In the genomic region with DNA sequence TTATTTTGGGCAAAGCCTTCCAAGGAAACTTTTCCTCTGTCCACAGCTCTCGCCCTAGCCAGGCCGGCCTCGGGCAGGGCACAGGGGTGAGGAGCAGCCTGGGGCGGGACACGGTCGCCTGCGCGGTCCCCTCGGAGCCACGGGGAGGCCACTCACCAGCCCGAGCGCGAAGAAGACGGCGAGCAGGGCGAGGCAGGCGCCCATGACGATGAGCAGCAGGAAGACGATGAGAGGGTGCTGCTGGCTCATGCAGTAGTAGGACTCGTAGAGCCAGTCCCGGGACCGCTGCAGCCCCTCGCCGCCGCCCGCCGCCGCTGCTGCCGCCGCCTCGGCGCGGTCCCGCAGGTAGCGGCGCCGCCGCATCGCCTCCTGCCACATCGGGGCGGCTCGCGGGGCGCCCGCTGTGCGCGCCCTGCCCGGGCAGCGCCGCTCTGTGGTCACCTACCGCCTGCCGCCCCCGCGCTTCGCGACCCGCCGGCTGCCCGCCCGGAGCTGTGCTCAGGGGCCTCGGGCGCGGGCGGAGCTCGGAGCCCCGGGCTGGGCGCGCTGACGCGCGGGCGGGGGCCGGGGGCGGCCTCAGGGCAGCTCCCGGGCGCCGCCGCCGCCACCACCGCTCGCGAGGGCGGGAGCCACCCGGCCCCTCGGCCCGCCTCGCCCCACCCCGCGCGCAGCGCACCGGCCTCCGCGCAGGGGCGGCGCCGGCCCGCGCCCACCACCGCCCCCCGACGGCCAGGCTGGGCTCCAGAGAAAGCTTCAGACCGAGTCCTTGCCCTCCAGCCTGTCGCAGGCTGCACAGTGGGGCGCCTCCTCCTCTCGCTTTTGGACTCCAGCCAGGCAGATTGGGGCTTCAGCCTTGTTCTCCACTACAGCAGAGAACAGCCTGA, we compare ENCODE assay signal across 10 mouse cellular contexts. TPM values are rescaled to one million over a fixed set of nuclear protein-coding genes. Genes with fewer than 3 reads are reported as not detected.
DNase-seq lines count a peak whose midpoint lies in the region; ATAC-seq and TF ChIP-seq lines count a peak whose summit lies in the region.
"Had no signal": no experiment of that assay in that cellular context is flagged by ENCODE, and none has a peak within 500 bp of the region (broad histone marks: within the 10 kb centered on the region; RNA-seq: fewer than 3 reads in every experiment).

Gene Adcy2 (minus strand): TSS at position 624 of the 884 bp plus-strand sequence.

- TF ChIP-seq POLR2A in heart, adult 2 months (IDR thresholded peaks at IDR 0.05; ENCODE audit: insufficient read depth, low read depth, low read length), result no peak

- no peak for TF ChIP-seq CTCF in heart, adult 2 months (IDR thresholded peaks at IDR 0.05)

- H3K79me2 ChIP-seq in heart, adult 2 months (replicated peaks; ENCODE audit: control insufficient read depth, insufficient read depth, low read length), result no peaks in the 10 kb centered on the region

- intact Hi-C loops in heart, adult 2 months (cut with DNase I), result no loop called here

- 4% methylated on average over 92 of the region's 106 CpGs for WGBS in heart, adult 2 months
- WGBS in liver, embryonic 16.5 days (ENCODE audit: insufficient replicate concordance), result under 1% methylated on average over 74 of the region's 106 CpGs

- no peaks in the 10 kb centered on the region for H3K36me3 ChIP-seq in heart, adult 2 months (ENCODE audit: control insufficient read depth, insufficient read depth, low read length)
- no peaks in the 10 kb centered on the region for H3K36me3 ChIP-seq in liver, embryonic 16.5 days (ENCODE audit: control insufficient read depth, insufficient read depth)

- no peak for TF ChIP-seq EP300 in heart, adult 2 months (IDR thresholded peaks at IDR 0.05; ENCODE audit: insufficient read depth, low read depth, low read length)

- H3K4me1 ChIP-seq in heart, adult 2 months (ENCODE audit: control insufficient read depth, insufficient read depth, low read length), result no peaks in the 10 kb centered on the region
- H3K4me1 ChIP-seq in liver, embryonic 16.5 days (ENCODE audit: control insufficient read depth, low read depth, low read length), result no peaks in the 10 kb centered on the region

- no peak within 1 kb of the TSS for H3K27ac ChIP-seq in heart, adult 2 months
- no peak within 1 kb of the TSS for H3K27ac ChIP-seq in liver, embryonic 16.5 days (ENCODE audit: low read length)
- H3K27ac ChIP-seq: macrophage had no signal

- no peaks in the 10 kb centered on the region for H3K9me3 ChIP-seq in liver, embryonic 16.5 days (replicated peaks; ENCODE audit: control insufficient read depth, low read length)

- peak; percentile 31 to 44 for DNase-seq in heart, adult 2 months
- DNase-seq in heart, adult 8-10 months (ENCODE audit: low spot score), result no peak
- peak; percentile 63 for DNase-seq in embryo, embryonic 9.5 days (ENCODE audit: extremely low spot score)
- DNase-seq in kidney, postnatal 25 days, result peak; percentile 22 to 41
- peak; percentile 73 for DNase-seq in ovary, postnatal 36 days (ENCODE audit: low spot score)
- no peak for DNase-seq in adipocyte (ENCODE audit: low spot score)

- peak within 1 kb of the TSS; percentile 55 for H3K4me2 ChIP-seq in liver, embryonic 16.5 days (ENCODE audit: low read depth, low read length)

- H3K4me3 ChIP-seq in heart, adult 2 months, result peak within 1 kb of the TSS; percentile 33
- H3K4me3 ChIP-seq in liver, embryonic 16.5 days (ENCODE audit: low read depth, low read length), result peak within 1 kb of the TSS; percentile 50

- H3K9ac ChIP-seq in heart, adult 2 months (ENCODE audit: low read depth, low read length), result no peak within 1 kb of the TSS
- no peak within 1 kb of the TSS for H3K9ac ChIP-seq in liver, embryonic 16.5 days (ENCODE audit: low read depth, low read length)

- H3K27me3 ChIP-seq in heart, adult 2 months (ENCODE audit: control insufficient read depth, insufficient read depth, low read length), result peaks cover 6% of the 10 kb centered on the region; the same call in 1 of the 2 replicates
- H3K27me3 ChIP-seq in liver, embryonic 16.5 days (ENCODE audit: control insufficient read depth, insufficient read depth, low read depth, low read length), result peaks cover 30% of the 10 kb centered on the region
- H3K27me3 ChIP-seq: CH12.LX had no signal

- ATAC-seq in granulocyte monocyte progenitor cell, adult 5-6 weeks (replicated peaks; ENCODE audit: poor library complexity, severe bottlenecking), result peak; percentile 46
- ATAC-seq in liver, embryonic 16.5 days (ENCODE audit: low read depth), result peak; percentile 65

RNA-seq across cellular contexts. Expression of gene Adcy2, which starts in this region (rescaled TPM):
- total RNA-seq in heart, adult 2 months (2021), result under 1 TPM; 0.16 to 0.32 TPM
- 0.41 and 0.43 TPM in 2 replicates for polyA plus RNA-seq in heart, adult 2 months (2012; rRNA removed)
- total RNA-seq in heart, adult 8-10 months (2022), result under 1 TPM; 0.13 to 0.19 (median 0.15) TPM
- not detected in 2 replicates for total RNA-seq in granulocyte monocyte progenitor cell, adult 5-6 weeks (2014; fragmentation: Nextera tagmentation)
- total RNA-seq in granulocyte monocyte progenitor cell, adult 5-6 weeks (2017), result not detected in 2 replicates
- polyA plus RNA-seq in liver, embryonic 16.5 days (2015; fragmentation: Nextera tagmentation; extraction: Ambion mirVana), result 0.22 and 0.30 TPM in 2 replicates
- total RNA-seq: CH12.LX had no signal

Comparison
In these comparisons a context has a peak if more than half of its experiments do, and no peak if none do; other contexts are left out.
1. Peak in DNase-seq and H3K4me3 ChIP-seq in heart, adult 2 months; RNA of the gene not detected or under 1 TPM.
2. Peak in ATAC-seq in granulocyte monocyte progenitor cell, adult 5-6 weeks; RNA of the gene not detected or under 1 TPM.
3. Peak in ATAC-seq, H3K4me3 ChIP-seq and H3K4me2 ChIP-seq in liver, embryonic 16.5 days; RNA of the gene not detected or under 1 TPM.
4. DNase-seq: peak in embryo, embryonic 9.5 days (single experiment), kidney, postnatal 25 days (2 of 2) and ovary, postnatal 36 days (single experiment); none in heart, adult 8-10 months (single experiment) and adipocyte (single experiment).